Mouse (Mus musculus): ENCODE data around the gene Clcnkb. TPM values are rescaled to one million over a fixed set of nuclear protein-coding genes. Genes with fewer than 3 reads are reported as not detected.

Clcnkb gene
- total and polyA plus RNA-seq, 3 experiments: not detected

DNA sequence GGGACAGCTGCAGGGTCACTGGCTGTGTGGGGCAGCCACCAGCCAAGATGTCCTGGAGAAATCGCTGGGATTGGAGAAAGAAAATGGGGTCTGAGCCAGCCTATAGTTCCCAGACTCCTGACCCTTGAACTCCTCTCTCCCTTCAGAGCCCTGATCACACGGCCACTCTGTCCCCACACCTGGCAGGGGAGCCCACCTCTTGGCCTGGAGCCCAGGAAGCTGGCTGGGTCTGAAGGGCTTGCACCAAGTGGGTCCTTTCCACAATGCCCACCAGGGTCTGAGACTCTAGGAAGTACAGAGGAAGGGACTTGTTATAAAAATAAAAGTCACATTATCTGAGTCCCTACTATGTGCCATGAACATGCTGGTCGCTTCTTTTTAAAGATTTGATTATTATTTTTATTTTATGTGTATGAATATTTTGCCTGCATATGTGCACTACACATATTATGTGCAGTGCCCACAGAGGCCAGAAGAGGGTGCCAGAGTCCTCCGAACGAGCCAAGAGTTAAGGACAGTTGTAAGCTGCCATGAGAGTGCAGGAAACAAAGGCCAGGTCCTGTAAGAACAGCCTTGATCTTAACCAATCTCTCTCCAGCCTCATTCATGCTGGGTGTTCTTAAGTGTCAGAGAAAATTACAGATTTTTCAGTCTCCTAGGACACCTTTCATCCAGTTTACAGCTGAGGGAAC, 28.6 kb downstream of the Clcnkb start:
- peak; percentile 84 for DNase-seq (ENCODE audit: low read depth, low spot score)
- Histone ChIP-seq H3K27me3 (ENCODE audit: control insufficient read depth in 1 of 2, insufficient read depth in 2 of 2, low read length in 2 of 2) (peaks cover 0 to 4% of the 10 kb centered on the region in 2 experiments; a peak in 3 of 4 replicates), H3K9ac (ENCODE audit: control insufficient read depth, low read depth, low read length, poor library complexity, severe bottlenecking) (no peak overlapping the region), H3K9me3 (replicated peaks; ENCODE audit: insufficient read depth, low read length) (no peaks in the 10 kb centered on the region), H3K79me2 (ENCODE audit: control insufficient read depth, insufficient read depth, low read length, poor library complexity) (no peaks in the 10 kb centered on the region), H3K4me1 (ENCODE audit: control insufficient read depth in 1 of 2, insufficient read depth in 2 of 2, low read length in 2 of 2) (no peaks in the 10 kb centered on the region), H3K27ac (ENCODE audit: control insufficient read depth, low read depth, low read length) (no peak overlapping the region), H3K4me3 (ENCODE audit: control insufficient read depth in 1 of 2, insufficient read depth in 1 of 2, low read depth in 2 of 2, low read length in 2 of 2) (no peak overlapping the region), H3K36me3 (ENCODE audit: control insufficient read depth in 1 of 2, insufficient read depth in 2 of 2, low read length in 2 of 2) (no peaks in the 10 kb centered on the region)
- TF ChIP-seq JUND (IDR thresholded peaks at IDR 0.05; ENCODE audit: low read depth, low read length): 0 out of 2 replicates have a peak, but pooled peaks have one; percentile 41
- TF ChIP-seq MAFK (IDR thresholded peaks at IDR 0.05; ENCODE audit: borderline replicate concordance, low read depth, low read length): no peak
- TF ChIP-seq HCFC1 (IDR thresholded peaks at IDR 0.05; ENCODE audit: low read depth, low read length): no peak
- no peak for TF ChIP-seq GATA1 (IDR thresholded peaks at IDR 0.05; ENCODE audit: low read depth, low read length)
- TF ChIP-seq SMC3 (IDR thresholded peaks at IDR 0.05; ENCODE audit: low read depth, low read length): peak; percentile 72
- TF ChIP-seq GABPA (IDR thresholded peaks at IDR 0.05; ENCODE audit: low read depth, low read length): no peak
- no peak for TF ChIP-seq ZNF384 (IDR thresholded peaks at IDR 0.05; ENCODE audit: low read depth, low read length)
- TF ChIP-seq ELF1 (IDR thresholded peaks at IDR 0.05; ENCODE audit: low read depth, low read length): no peak
- TF ChIP-seq EP300 (IDR thresholded peaks at IDR 0.05; ENCODE audit: low read depth in 1 of 2, low read length in 2 of 2): no peak
- no peak for TF ChIP-seq MXI1 (IDR thresholded peaks at IDR 0.05; ENCODE audit: low read depth, low read length)
- no peak for TF ChIP-seq ZKSCAN1 (IDR thresholded peaks at IDR 0.05; ENCODE audit: low read depth, low read length)
- no peak for TF ChIP-seq KAT2A (conservative IDR thresholded peaks at IDR 0.05; ENCODE audit: low read depth, low read length)
- TF ChIP-seq MYB (IDR thresholded peaks at IDR 0.05; ENCODE audit: low read depth, low read length): no peak
- TF ChIP-seq CTCF (IDR thresholded peaks at IDR 0.05 in 2 of 3, conservative IDR thresholded peaks at IDR 0.05 in 1 of 3; ENCODE audit: control insufficient read depth in 1 of 3, insufficient read depth in 1 of 3, low read depth in 2 of 3, low read length in 3 of 3, poor library complexity in 1 of 3, severe bottlenecking in 1 of 3): peak; percentile 82 to 91 (median 87)
- no peak for TF ChIP-seq ETS1 (IDR thresholded peaks at IDR 0.05; ENCODE audit: low read depth, low read length)
- TF ChIP-seq TAL1 (IDR thresholded peaks at IDR 0.05; ENCODE audit: low read length): no peak
- no peak for TF ChIP-seq TBP (IDR thresholded peaks at IDR 0.05; ENCODE audit: low read depth, low read length)
- TF ChIP-seq CHD2 (IDR thresholded peaks at IDR 0.05; ENCODE audit: low read length): no peak
- TF ChIP-seq MAX (IDR thresholded peaks at IDR 0.05; ENCODE audit: low read length): no peak
- no peak for TF ChIP-seq NELFE (IDR thresholded peaks at IDR 0.05; ENCODE audit: low read depth, low read length)
- TF ChIP-seq E2F4 (IDR thresholded peaks at IDR 0.05; ENCODE audit: borderline replicate concordance, low read depth, low read length): no peak
- no peak for TF ChIP-seq BHLHE40 (IDR thresholded peaks at IDR 0.05; ENCODE audit: borderline replicate concordance, low read depth, low read length)
- TF ChIP-seq RAD21 (IDR thresholded peaks at IDR 0.05; ENCODE audit: low read depth, low read length): peak; percentile 80
- no peak for TF ChIP-seq USF2 (IDR thresholded peaks at IDR 0.05; ENCODE audit: borderline replicate concordance in 1 of 2, insufficient read depth in 1 of 2, low read depth in 1 of 2, low read length in 2 of 2)
- no peak for TF ChIP-seq MYC (IDR thresholded peaks at IDR 0.05; ENCODE audit: low read depth, low read length)
- TF ChIP-seq ZC3H11A (IDR thresholded peaks at IDR 0.05; ENCODE audit: low read depth, low read length): peak; percentile 65
- TF ChIP-seq ZMIZ1 (IDR thresholded peaks at IDR 0.05; ENCODE audit: low read depth, low read length): no peak
- TF ChIP-seq NRF1 (IDR thresholded peaks at IDR 0.05; ENCODE audit: insufficient read depth, low read depth, low read length, poor library complexity, severe bottlenecking): no peak
- TF ChIP-seq POLR2AphosphoS5 (IDR thresholded peaks at IDR 0.05; ENCODE audit: borderline replicate concordance, low read depth, low read length): no peak
- no peak for TF ChIP-seq SIN3A (IDR thresholded peaks at IDR 0.05; ENCODE audit: low read length)
- no peak for TF ChIP-seq POLR2AphosphoS2 (IDR thresholded peaks at IDR 0.05; ENCODE audit: low read length)
- no peak for TF ChIP-seq UBTF (IDR thresholded peaks at IDR 0.05; ENCODE audit: borderline replicate concordance, insufficient read depth, low read depth, low read length)
- TF ChIP-seq TCF12 (IDR thresholded peaks at IDR 0.05; ENCODE audit: low read depth, low read length): no peak
- no peak for TF ChIP-seq USF1 (IDR thresholded peaks at IDR 0.05; ENCODE audit: low read depth, low read length)
- no peak for TF ChIP-seq CHD1 (IDR thresholded peaks at IDR 0.05; ENCODE audit: low read depth, low read length)
- TF ChIP-seq MAZ (IDR thresholded peaks at IDR 0.05; ENCODE audit: low read depth, low read length): no peak; the same call in 1 of the 2 replicates
- no peak for TF ChIP-seq MEF2A (IDR thresholded peaks at IDR 0.05; ENCODE audit: extremely low read depth, insufficient replicate concordance, low read depth, low read length, poor library complexity, severe bottlenecking)
